Mouse (Mus musculus) embryonic fibroblast, embryonic 13.5 days (primary cell): ENCODE measurements around the gene Cpne5.

ENCODE experiments used
- CTCF ChIP-seq: IDR thresholded peaks from 2 replicates; pipeline ENCODE4 v1.5.1; 2011; ENCODE audit warnings: mild to moderate bottlenecking, control low read depth, low read length, moderate library complexity, borderline replicate concordance; ENCODE audit not compliant: insufficient read depth
- POLR2A ChIP-seq: IDR thresholded peaks from 2 replicates; pipeline ENCODE4 v1.6.1; 2011; ENCODE audit warnings: low read depth, mild to moderate bottlenecking, control low read depth, low read length, moderate library complexity

DNA sequence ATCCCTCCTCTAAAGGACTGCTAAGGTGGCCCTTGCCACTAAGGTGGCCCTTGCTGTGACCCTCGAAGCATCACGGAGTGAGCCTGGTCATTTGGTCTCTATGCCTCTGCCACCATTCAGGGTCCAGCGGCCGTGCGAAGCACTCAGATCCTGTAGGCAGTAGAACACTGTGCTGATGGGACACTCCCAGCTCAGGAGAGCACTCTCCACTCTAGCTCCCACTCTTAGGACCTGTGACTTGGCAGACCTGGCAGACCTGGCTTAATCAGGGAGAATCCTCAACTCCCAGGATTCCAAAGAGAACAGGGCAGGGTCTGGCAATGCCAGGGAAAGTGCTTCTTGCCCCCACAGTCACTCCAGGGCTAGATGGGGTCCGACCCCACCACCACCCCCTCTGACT, 58.0 kb downstream of the Cpne5 start:
- TF ChIP-seq CTCF (no peak), POLR2A (no peak)
